Mouse (Mus musculus): Measurements from ENCODE around the gene Myt1. TPM values are rescaled to one million over a fixed set of nuclear protein-coding genes. Genes with fewer than 3 reads are reported as not detected.

Gene Myt1
- polyA plus RNA-seq, 1 experiment from 2014 or later = not detected

DNA sequence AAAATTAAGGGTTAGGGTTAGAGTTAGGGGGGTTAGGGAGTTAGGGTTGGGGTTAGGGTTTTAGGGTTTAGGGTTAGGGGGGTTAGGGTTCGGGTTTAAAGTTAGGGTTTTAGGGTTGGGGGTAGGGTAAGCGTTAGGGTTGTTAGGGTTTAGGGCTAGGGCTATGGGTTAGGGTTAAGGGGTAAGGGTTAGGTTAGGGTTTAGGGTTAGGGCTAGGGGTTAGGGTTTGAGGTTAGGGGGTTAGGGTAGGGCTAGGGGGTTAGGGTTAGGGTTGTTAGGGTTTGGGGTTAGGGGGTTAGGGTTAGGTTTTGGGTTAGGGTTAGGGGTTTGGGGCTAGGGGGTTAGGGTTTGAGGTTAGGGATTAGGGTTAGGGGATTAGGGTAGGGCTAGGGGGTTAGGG is 107.9 kb downstream of the Myt1 start:
- WGBS = 92% methylated on average over 2 of the region's 2 CpGs
- ATAC-seq (ENCODE audit: low FRiP score, low TSS enrichment) = no peak

More for the DNA sequence above, 107.9 kb downstream of the Myt1 start:
- no peaks in the 10 kb centered on the region for H3K9me3 ChIP-seq (ENCODE audit: control insufficient read depth, low read length)
- H3K4me3 ChIP-seq (ENCODE audit: low read length) = no peak overlapping the region
- H3K27ac ChIP-seq (ENCODE audit: low read depth, low read length) = no peak overlapping the region
- no peak overlapping the region for H3K4me2 ChIP-seq (replicated peaks; ENCODE audit: low read depth, low read length)
- H3K9ac ChIP-seq (ENCODE audit: low read depth, low read length) = no peak overlapping the region
- peaks cover 28% of the 10 kb centered on the region for H3K36me3 ChIP-seq (ENCODE audit: control insufficient read depth, insufficient read depth, low read length)
- no peaks in the 10 kb centered on the region for H3K4me1 ChIP-seq (ENCODE audit: control insufficient read depth, insufficient read depth, low read length)
- no peaks in the 10 kb centered on the region for H3K27me3 ChIP-seq (ENCODE audit: control insufficient read depth, insufficient read depth, low read length)

Other genes with a start within 250 kb of the Myt1 start
- 41.5 and 82.2 TPM in 2 replicates for gene Dnajc5, start 242.8 kb upstream of the Myt1 start, polyA plus RNA-seq (2014; fragmentation: Nextera tagmentation; extraction: Ambion mirVana)
- 45.3 and 49.4 TPM in 2 replicates for gene Uckl1, start 178.4 kb upstream of the Myt1 start, polyA plus RNA-seq (2014; fragmentation: Nextera tagmentation; extraction: Ambion mirVana)
- gene Prpf6, start 171.5 kb upstream of the Myt1 start, polyA plus RNA-seq (2014; fragmentation: Nextera tagmentation; extraction: Ambion mirVana) = 64.5 and 64.8 TPM in 2 replicates
- 28.5 and 50.6 TPM in 2 replicates for gene Zfp512b, start 170.5 kb upstream of the Myt1 start, polyA plus RNA-seq (2014; fragmentation: Nextera tagmentation; extraction: Ambion mirVana)
- 24.5 and 29.2 TPM in 2 replicates for gene Samd10, start 164.1 kb upstream of the Myt1 start, polyA plus RNA-seq (2014; fragmentation: Nextera tagmentation; extraction: Ambion mirVana)
- 0.63 TPM in 1 of 2 replicates, not detected in the other for gene Gm29797, start 106.3 kb upstream of the Myt1 start, polyA plus RNA-seq (2014; fragmentation: Nextera tagmentation; extraction: Ambion mirVana)
- gene Sox18, start 91.7 kb upstream of the Myt1 start, polyA plus RNA-seq (2014; fragmentation: Nextera tagmentation; extraction: Ambion mirVana) = 36.8 and 40.5 TPM in 2 replicates
- gene Tcea2, start 83.0 kb upstream of the Myt1 start, polyA plus RNA-seq (2014; fragmentation: Nextera tagmentation; extraction: Ambion mirVana) = 24.5 and 24.8 TPM in 2 replicates
- gene Rgs19, start 69.4 kb upstream of the Myt1 start, polyA plus RNA-seq (2014; fragmentation: Nextera tagmentation; extraction: Ambion mirVana) = 70.8 and 71.9 TPM in 2 replicates
- gene Lkaaear1, start 64.9 kb upstream of the Myt1 start, polyA plus RNA-seq (2014; fragmentation: Nextera tagmentation; extraction: Ambion mirVana) = not detected in 2 replicates
- gene Oprl1, start 48.3 kb upstream of the Myt1 start, polyA plus RNA-seq (2014; fragmentation: Nextera tagmentation; extraction: Ambion mirVana) = 0.09 and 0.53 TPM in 2 replicates
- 19.9 and 30.0 TPM in 2 replicates for gene Pcmtd2, start 74.5 kb downstream of the Myt1 start, polyA plus RNA-seq (2014; fragmentation: Nextera tagmentation; extraction: Ambion mirVana)
- 76.9 and 78.5 TPM in 2 replicates for gene Polr3k, start 101.0 kb downstream of the Myt1 start, polyA plus RNA-seq (2014; fragmentation: Nextera tagmentation; extraction: Ambion mirVana)
- not detected in 2 replicates for gene Gm14496, start 227.8 kb downstream of the Myt1 start, polyA plus RNA-seq (2014; fragmentation: Nextera tagmentation; extraction: Ambion mirVana)

All from kidney, embryonic 14.5 days (tissue).